Mouse (Mus musculus): ENCODE data around the gene Nrd1.

The Nrd1 gene

DNA sequence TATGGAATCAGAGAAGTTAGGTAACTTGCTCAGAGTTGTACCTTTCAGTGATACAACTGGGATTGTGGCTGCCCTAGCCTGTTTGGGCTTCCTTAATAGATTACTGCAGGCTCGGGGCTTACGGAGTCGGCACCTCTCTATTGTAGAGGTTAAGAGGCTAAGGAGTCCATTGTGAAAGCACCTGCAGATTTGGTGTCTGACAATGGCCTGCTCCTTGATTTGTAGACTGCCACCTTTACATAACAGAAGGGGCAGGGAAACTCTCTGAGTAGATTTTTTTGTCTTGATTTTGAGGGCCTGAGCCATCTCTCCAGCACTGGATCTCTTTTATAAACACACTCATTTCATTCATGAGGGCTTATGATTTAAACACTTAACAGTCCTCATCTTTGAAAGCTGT, 26.1 kb downstream of the Nrd1 start:
- DNase-seq (ENCODE audit: low read depth, low spot score), result no peak

DNA sequence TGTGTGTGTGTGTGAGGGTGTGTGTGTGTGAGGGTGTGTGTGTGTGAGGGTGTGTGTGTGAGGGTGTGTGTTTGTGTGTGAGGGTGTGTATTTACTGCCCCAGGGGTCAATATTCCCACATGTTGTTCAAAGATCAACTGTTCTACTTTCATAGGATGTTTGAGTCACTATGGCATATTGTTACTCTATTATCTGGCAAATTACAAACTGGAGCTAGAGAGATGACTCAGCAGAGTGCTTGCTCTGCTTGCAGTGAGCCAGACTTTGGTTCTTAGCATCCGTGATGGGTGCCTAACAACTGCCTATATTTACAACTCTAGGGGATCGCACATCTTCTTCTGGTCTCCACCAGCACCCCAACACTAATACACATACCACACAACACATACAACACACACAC, 29.4 kb downstream of the Nrd1 start:
- DNase-seq (ENCODE audit: low read depth, low spot score), result no peak

DNA sequence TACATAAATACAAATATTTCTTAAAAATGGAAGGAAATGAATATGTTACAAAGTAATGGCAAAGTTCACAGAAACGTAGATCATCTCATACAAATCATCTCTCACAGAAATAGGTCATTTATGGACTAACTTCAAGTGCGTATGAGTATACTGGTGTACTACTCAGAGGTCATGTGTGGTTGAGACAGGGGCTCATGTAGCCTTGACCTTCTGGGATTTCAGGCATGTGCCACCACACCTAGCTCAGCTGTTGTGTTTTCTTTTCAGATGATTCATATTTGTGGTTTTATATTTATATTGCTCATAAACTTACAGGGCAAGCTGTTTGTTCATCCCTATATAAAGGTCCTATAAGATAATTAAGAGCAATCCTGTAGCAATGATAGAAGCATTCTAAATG, 29.8 kb downstream of the Nrd1 start:
- DNase-seq (ENCODE audit: low read depth, low spot score), result no peak

DNA sequence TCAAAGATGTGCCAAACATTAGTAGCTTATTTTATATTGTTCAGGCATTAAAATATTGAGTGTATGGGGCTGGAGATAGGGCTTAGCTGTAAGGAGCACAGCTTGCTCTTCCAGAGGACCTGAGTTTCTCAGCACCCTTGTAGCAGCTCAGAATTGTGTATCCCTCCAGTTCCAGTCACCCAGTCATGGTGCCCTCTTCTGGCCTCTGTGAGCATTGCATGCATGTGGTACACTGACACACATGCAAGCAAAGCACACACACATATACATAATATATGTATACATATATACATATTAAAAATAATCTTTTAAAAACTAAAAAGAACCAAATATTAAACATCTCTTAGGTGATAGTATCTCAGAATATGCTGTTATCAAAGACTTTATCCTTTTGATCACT, 35.9 kb downstream of the Nrd1 start:
- peak; percentile 23 for DNase-seq (ENCODE audit: low read depth, low spot score)

DNA sequence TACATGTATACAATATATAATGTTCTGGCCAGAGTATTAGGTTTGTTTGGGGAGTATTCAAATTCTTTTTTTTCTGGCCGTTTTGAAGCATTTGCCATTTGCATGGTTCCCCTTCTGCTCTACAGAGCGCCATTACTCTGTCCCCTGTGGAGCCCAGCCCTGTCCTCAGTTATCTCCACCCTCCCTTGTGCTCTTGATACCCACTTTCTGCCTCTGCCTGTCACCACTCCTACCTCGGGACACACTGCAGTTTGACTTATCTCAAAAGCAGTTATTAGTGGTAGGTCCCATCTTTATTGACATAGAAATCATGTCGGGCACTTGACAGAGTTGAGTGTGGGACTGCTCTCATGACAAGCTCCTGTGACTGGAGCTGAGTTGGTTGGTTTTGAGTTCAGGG, 42.3 kb downstream of the Nrd1 start:
- DNase-seq (ENCODE audit: low read depth, low spot score), result no peak

DNA sequence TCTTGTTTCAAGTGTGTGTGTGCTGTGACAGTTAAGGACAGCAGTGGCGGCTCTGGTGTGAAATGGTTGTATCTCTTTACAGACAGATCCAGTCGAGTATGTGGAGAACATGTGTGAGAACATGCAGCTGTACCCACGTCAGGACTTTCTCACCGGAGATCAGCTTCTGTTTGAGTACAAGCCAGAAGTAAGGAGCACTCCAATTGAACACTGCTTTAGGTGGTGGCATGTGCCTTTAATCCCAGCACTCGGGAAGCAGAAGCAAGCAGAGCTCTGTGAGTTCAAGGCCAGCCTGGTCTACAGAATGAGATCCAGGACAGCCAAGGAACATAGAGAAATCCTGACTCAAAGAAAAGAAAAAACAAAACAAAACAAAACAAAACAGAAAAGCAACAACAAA, 42.8 kb downstream of the Nrd1 start:
- DNase-seq (ENCODE audit: low read depth, low spot score), result no peak

DNA sequence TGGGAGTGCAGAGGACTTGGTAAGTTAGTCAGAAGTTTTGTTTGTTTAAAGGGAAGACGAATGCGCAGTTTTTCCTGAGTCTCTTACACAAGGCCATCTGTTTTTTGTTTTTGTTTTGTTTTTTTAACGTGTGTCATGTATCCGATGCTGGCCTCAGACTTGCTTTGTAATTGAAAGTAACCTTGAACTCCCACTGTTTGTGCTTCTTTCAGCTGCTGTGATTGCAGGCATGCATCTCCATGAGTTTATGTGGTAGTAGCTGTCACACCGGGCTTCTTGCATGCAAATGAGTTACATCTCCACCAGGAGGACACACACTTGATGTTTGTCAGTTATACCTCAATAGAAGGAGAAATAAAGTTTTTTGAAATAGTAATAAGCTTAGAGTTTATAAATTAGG, 43.3 kb downstream of the Nrd1 start:
- DNase-seq (ENCODE audit: low read depth, low spot score), result no peak

DNA sequence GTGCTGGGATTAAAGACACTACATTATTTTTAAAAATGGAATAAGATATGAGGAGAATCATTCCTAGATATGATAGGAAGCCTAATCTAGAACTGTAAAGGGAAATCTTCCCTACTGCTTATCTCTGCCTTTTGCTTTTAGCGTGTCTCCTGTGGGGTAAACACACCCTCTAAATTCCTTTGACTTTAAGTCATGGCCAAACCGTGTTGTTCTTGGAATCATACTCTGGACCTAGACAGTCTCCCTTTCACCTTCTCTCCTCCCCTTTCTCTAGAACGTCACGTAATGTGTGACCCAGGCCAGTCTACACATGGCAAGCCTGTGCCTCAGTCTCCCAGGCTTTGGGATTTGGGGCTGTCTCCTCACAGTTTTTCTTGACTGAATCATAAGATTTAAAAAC, 47.8 kb downstream of the Nrd1 start:
- DNase-seq (ENCODE audit: low read depth, low spot score), result no peak

DNA sequence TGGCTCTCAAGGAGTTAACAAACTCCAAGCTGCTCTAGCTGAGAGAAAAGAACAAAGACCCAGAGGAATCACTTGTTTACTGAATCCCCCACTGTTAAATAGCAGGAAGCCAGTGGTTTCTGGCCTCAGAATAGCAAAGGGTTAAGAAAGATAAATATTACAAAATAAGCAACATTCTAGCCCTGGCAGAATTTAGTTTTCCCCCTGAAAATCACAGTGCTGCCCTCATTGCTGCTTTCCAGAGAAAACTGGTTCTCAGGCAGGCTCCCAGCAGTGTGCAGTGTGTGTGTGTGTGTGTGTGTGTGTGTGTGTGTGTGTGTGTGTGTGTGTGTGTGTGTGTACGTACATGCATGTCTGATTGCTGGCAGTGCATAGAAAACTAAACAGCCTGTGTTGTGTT, 51.8 kb downstream of the Nrd1 start:
- DNase-seq (ENCODE audit: low read depth, low spot score), result no peak

DNA sequence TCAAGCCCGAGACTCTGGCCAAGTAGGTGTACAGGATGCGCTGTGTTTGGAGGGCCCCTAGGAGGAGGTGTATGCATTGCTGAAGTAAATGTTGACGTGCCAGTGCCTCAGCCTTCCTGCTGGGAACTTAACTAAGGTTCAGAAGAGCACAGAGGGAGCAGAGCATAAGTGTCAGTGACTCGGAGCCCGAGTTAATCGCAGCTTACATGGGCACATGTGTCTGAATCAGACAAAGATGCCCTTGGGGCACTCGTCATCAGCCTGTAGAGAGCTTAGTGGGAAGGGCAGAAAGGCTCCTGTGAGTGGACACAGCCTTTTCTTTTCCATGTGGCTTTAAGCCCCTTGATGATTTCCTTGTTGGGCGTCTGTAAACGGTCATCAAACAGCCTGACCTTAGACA, 53.5 kb downstream of the Nrd1 start:
- DNase-seq (ENCODE audit: low read depth, low spot score), result no peak

DNA sequence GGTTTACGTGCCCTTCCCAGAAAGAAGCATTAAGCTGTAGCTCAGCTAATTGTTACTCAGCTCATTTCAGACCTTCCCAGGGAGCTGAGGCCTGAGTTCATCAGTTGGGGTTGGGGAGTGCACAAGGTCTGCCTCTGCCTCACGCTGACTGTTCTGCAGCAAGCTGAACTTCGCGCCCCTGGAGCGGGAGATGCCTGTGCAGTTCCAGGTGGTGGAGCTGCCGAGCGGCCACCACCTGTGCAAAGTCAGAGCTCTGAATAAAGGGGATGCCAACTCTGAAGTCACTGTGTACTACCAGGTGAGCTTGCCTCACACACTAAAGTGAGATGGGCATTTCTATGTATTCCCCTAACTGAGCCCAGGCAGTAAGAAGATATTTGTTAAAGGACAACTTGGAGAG, 55.9 kb downstream of the Nrd1 start:
- no peak for DNase-seq (ENCODE audit: low read depth, low spot score)

DNA sequence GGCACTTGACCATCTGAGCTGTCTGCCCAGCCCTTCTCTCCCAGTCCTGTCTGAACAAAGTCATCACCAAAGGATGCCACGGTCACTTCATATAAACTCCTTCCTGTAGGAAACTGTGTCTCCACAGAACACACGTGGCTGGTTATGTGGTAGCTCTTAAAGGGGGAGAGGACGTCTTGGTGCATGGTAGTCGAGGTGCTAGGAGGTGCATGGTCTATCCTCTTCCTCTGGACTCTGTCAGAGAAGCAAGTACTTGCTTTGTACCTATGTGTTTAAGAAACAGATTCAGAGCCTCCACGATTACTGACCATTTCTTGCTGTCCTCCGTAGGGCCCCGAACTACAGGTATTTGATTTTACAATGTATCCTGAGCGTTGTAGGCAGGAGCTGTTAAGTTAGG, 57.2 kb downstream of the Nrd1 start:
- DNase-seq (ENCODE audit: low read depth, low spot score), result no peak

DNA sequence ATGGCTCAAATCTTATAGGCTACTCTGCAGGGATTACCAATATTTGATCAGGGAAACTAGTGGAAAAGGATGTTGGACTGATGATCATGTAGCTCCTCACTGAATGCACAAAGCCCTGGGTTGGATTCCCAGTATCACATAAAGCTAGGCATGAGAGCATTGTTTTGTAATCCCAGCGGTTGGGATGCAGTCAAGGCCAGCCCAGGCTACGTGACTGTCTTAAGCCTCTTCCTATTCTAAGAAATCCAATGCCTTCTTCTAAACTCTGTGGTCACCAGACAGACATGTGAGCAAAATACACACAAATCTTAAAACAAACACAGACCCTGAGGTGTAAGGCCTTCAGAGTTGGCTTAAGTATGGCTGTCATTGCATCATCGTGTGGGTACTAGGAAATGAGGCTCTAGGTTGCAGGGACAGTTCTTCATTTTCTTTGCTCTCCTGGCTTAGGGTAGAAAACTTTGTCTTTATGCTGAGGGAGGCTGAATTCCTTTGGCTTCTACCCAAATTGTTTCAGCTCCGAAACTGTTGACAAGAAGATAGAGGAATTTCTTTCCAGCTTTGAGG, 58.9 kb downstream of the Nrd1 start:
- no peak for DNase-seq (ENCODE audit: low read depth, low spot score)

DNA sequence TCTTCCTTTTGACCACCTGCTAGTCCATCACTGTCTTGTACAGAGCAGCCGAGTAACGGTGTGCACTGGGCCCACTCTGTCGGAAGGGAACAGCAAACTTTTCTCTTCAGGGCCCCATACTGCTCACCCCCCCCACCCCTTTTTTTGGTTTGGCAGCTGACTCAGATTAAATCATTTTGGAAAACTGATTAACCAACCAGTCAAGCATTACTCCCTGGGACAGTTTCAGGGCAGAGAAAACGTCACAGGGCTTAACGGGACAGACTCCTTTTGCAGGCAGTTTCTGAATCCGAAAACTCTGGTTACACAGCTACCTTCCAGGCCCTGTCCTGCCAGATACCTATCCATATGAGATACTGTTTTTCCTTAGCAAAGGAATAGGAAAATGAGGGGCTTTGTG, 64.5 kb downstream of the Nrd1 start:
- DNase-seq (ENCODE audit: low read depth, low spot score), result no peak

DNA sequence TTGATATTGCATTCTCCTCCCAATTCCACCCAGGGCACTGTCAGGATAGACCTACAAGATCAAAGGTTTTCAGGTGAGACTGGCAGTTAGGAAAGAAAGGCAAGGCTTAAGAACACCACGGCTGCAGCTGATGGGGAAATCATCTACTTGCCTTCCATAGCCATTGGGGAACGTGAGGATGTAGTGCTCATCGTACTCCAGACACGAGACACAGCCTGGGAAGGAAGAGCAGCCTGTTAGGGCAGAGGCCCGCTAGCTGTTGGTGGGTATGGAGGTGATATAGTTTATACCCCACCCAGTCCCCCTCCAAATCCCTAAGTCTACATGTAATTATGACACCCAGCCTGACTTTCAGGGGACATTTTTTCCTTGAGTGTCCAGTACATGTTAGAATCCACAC, 65.3 kb downstream of the Nrd1 start:
- DNase-seq (ENCODE audit: low read depth, low spot score), result no peak

DNA sequence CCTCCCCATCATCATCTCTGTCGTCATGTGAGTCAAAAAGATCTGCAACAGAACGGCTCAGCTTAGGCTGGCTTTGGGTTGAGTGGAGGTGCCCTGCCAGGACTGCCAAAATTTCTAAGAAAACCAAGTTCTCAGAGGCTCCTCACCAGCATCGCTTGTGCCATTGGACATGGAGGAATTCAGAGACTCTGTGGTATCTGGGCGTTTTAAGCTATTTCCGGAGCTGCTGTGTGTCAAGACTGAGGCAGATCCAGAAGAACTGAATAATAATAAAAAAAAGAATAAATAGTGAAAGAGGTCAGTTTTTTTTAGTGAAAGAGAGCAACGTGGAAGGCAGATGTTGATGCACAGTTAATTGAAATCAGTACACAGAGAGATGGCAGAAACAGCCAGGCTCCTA, 72.4 kb downstream of the Nrd1 start:
- no peak for DNase-seq (ENCODE audit: low read depth, low spot score)

DNA sequence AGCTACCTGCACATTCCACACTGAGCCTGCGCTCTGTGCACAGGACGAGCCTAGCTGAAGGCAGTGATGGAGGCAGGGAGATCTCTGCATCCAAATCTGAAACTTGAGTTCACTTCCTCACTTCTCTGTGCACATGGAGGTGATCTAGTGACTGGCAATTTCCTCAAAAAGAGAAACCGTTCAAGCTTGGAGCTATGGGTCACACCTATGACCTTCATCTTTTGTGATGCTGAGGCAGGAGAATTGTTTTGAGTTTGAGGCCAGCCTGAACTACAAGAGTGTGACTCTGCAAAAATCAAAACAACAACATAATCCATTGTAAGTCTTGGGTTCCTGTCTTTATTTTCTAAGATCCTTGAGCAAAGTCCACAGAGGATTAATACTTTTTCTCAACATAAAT, 72.8 kb downstream of the Nrd1 start:
- DNase-seq (ENCODE audit: low read depth, low spot score), result no peak

DNA sequence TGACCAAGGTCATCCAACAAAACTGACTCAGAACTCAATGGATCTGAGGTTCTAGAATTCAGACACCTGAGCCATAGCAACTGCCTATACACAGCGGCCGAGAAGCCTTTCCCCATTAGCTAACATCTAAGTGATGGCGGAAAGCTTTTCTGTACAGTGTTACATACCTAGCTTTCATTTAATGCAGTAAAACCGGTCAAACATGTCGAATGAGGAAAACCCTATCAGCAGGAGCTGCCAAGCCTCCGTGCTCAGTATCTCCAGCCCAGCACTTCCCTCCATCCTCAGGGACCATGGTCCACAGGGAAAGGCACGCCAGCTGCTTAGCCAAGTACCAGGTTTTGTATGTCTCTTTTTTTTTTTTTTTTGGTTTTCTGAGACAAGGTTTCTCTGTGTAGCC, 78.5 kb downstream of the Nrd1 start:
- DNase-seq (ENCODE audit: low read depth, low spot score), result no peak

DNA sequence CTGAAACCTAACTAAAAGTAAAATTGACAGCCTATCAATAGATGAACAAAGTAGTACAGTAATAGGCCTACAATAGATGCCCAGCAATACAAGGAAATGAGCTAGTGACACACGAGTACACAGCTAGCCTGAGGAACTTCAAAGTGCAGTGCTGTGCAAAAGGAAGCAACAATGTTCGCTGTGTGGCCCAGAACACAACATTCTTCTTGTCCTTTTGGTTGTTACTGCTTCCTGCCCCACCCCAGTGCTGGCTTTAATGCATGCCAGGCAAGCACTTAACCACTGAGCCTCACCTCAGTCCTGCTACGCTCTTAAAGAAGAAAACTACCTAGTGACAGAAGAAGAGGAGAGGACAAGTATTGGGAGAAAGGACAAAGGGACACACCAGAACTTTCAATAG, 79.2 kb downstream of the Nrd1 start:
- no peak for DNase-seq (ENCODE audit: low read depth, low spot score)

DNA sequence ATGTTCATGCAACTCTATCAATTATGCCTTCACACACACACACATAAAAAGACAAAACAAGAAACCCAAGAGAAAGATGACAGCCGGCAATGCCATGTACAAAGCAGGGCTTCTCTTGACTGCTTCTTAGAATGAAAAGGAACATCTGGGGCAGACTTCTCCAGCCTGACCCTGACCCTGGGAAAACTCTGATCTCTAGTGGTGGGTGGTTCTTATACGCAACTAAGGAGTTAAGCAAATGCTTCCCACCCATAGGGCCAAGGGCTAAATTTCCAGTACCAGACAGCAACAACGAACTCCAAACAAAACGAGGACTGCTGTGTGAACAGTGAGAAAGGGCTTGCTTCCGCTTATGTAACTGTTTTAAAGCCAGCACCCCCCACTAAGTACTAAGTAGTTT, 79.7 kb downstream of the Nrd1 start:
- DNase-seq (ENCODE audit: low read depth, low spot score), result no peak

DNA sequence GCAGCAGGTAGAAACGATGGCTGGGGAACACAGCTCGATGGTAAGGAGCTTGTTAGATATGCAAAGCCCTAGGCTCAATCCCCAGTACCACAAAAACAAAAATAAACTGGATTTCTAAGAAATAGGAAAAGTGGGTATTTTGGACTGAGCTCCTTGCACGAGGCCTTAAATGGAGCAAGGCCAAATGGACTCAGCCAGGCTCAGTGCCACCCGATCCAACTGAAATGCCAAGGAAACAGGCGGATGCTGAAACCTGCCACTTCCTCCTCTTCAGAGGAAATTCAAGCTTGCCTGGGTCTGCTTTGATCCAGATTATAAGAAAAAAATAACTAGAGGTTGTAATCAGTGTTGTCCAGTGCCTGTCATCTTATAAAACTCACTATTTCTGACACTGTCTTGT, 88.7 kb downstream of the Nrd1 start:
- no peak for DNase-seq (ENCODE audit: low read depth, low spot score)

DNA sequence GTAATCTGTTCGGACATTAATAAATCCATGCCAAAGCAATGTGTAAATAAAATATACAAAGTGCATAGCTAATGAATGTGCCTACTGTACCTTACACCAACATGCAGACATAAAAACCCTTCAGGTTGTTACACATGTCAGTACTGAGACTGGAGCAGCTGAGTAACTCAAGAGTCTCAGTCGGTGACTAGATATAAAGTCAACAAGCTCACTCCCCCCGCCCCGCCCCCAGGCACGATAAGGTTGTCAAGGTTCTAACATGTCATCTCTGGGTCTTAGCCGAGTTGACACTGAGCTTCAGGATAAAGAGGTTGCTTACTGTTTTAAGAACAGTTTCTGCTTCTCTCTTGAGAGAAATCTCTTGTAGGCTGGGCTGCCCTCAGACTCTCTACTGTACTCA, 89.5 kb downstream of the Nrd1 start:
- no peak for DNase-seq (ENCODE audit: low read depth, low spot score)

DNA sequence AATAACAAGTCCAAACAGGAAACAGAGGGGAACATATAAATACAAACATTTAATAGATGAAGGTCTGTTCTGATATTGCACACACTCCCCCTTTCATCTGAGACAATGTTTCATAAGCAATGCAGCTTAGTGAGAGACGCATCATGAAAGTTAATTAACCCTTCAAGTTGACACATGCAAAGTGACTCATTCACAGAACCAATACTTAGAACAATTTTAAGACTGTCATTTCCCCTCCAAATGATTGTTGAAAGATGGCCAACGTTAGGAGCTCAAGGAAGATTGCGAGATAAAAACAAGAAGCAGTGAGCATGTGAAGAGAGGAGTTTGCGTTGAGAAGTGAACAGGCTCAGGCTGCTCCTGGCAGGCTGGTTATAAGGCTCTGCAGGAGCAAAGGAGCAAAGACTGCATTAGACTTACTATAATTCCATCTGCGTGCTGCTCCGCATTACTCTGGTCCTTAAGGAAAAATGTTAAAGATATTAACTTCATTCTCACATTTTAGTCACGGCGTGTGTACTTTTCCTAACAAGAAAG, 90.9 kb downstream of the Nrd1 start:
- DNase-seq (ENCODE audit: low read depth, low spot score), result no peak

DNA sequence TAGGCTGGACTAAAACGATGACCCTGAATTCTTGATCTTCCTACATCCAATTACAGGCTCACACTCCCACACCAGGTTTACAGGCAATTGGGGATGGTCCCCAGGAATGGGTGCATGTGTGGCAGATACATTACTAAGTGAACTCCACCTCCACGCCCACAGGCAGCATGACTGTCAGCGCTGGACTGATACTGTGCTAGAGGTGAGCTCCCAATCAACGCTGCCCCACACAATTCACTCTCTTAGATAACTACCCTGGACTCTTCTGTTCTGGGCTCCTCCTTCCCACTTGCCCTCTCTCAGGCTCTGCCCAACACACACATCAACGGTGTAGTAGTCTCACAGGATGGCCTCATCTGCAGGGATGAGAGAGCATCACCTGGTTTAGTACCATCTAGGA, 91.9 kb downstream of the Nrd1 start:
- DNase-seq (ENCODE audit: low read depth, low spot score), result no peak

Data from retina, postnatal 7 days (tissue).